Mouse (Mus musculus) embryonic facial prominence, embryonic 11.5 days (tissue): ENCODE measurements around the gene Camkmt. TPM values are rescaled to one million over a fixed set of nuclear protein-coding genes. Genes with fewer than 3 reads are reported as not detected.

Experiments
- ATAC-seq: fragments of 200-750 bp; cut with Nextera tagmentation; replicated peaks from 2 replicates; pipeline ENCODE4 v1.8.0; 2017; ENCODE audit warnings: low read depth; ENCODE audit not compliant: insufficient number of reproducible peaks, low FRiP score, low TSS enrichment
- DNase-seq: peaks from one replicate; pipeline ENCODE4 v3.0.0-alpha.2; 2015; ENCODE audit warnings: low spot score
- H3K27ac ChIP-seq: fragments of 300-500 bp; sonication (generic); replicated peaks from 2 replicates; pipeline ENCODE4 v1.5.1; 2014; ENCODE audit warnings: mild to moderate bottlenecking, low read depth, low read length, control low read depth
- H3K27me3 ChIP-seq: fragments of 300-500 bp; sonication (generic); 2 replicates; pipeline ENCODE4 v1.6.1; 2014; ENCODE audit warnings: mild to moderate bottlenecking, low read length, moderate library complexity, mixed read lengths; ENCODE audit not compliant: control insufficient read depth, insufficient read depth
- H3K36me3 ChIP-seq: fragments of 300-500 bp; sonication (generic); replicated peaks from 2 replicates; pipeline ENCODE4 v1.6.1; 2014; ENCODE audit warnings: low read depth, mild to moderate bottlenecking, low read length, moderate library complexity, mixed read lengths; ENCODE audit not compliant: control insufficient read depth, insufficient read depth
- H3K4me1 ChIP-seq: fragments of 300-500 bp; sonication (generic); 2 replicates; pipeline ENCODE4 v1.6.1; 2014; ENCODE audit warnings: low read length, mixed read lengths; ENCODE audit not compliant: control insufficient read depth, insufficient read depth
- H3K4me2 ChIP-seq: fragments of 300-500 bp; sonication (generic); 2 replicates; pipeline ENCODE4 v1.6.1; 2014; ENCODE audit warnings: low read depth, mild to moderate bottlenecking, control low read depth, low read length, moderate library complexity
- H3K4me3 ChIP-seq: fragments of 300-500 bp; sonication (generic); 2 replicates; pipeline ENCODE4 v1.5.1; 2014; ENCODE audit warnings: low read depth, low read length, control low read depth
- H3K9ac ChIP-seq: fragments of 300-500 bp; sonication (generic); replicated peaks from 2 replicates; pipeline ENCODE4 v1.6.1; 2014; ENCODE audit warnings: mild to moderate bottlenecking, control low read depth, low read length
- H3K9me3 ChIP-seq: fragments of 300-500 bp; sonication (generic); replicated peaks from 2 replicates; pipeline ENCODE4 v1.6.1; 2016; ENCODE audit warnings: mild to moderate bottlenecking, low read length, inconsistent platforms, mixed read lengths; ENCODE audit not compliant: control insufficient read depth
- WGBS: fragments of 180-500 bp; shearing (Covaris S2); extraction: QIAGEN DNeasy Blood & Tissue Kit; methylation state at CpG from one replicate; pipeline ENCODE4 v1.1.7; 2014; 5-methylcytosine and 5-hydroxymethylcytosine counted together
- polyA plus RNA-seq: library from polyadenylated mRNA; unstranded; fragments of >200 nt; fragmentation: Nextera tagmentation; extraction: Ambion mirVana; gene quantifications from 2 replicates; pipeline ENCODE4 v1.2.1, GENCODE M21; 2014

Gene Camkmt
- polyA plus RNA-seq, 1 experiment from 2014 or later: 16.8 TPM

DNA sequence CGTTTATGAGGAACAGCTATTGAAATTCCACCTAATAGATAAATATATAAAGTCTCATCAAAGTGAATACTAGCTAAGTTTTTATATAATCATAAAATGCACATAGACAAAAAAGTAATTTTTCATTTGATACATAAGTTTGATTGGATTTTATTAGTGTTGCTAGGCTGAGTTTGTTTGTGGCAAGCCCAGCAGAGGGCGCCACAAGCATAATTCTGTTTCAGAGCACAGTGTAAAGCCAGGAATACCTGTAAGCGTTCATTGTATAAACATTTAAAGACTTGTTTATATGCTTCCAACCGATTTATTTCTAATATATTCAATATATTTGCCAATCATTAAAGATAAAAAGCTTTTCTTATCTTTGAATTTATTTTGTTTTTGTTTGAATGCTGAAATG lies 26.3 kb downstream of the Camkmt start:
- 31% methylated on average over 4 of the region's 4 CpGs for WGBS
- Histone ChIP-seq H3K27me3 (no peaks in the 10 kb centered on the region), H3K36me3 (no peaks in the 10 kb centered on the region), H3K9me3 (no peaks in the 10 kb centered on the region), H3K4me1 (no peaks in the 10 kb centered on the region), H3K4me2 (no peak overlapping the region), H3K27ac (no peak overlapping the region), H3K4me3 (no peak overlapping the region), H3K9ac (no peak overlapping the region)
- peak; percentile 72 for DNase-seq
- no peak for ATAC-seq

DNA sequence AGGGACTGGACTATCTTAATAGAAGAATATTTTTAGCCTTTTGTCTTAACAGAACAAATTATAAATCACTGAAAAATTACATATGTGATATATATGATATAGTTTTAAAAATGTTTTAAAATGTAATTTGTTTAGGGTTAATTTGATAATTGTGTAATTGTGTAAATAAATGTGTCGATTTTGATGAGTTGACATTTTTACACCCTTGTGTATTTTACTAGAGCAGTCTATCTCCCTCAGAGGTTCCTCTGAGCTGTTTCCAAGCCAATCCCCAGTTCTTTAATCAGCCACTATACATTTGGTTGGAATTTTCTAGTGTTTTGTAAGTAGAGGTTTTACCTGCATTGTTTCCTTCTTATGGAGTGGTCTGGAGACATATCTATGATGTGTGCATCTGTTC lies 48.0 kb downstream of the Camkmt start:
- Histone ChIP-seq H3K27ac (no peak overlapping the region), H3K4me1 (no peaks in the 10 kb centered on the region), H3K9ac (no peak overlapping the region), H3K27me3 (no peaks in the 10 kb centered on the region), H3K4me3 (no peak overlapping the region), H3K4me2 (no peak overlapping the region), H3K9me3 (no peaks in the 10 kb centered on the region), H3K36me3 (no peaks in the 10 kb centered on the region)
- no peak for ATAC-seq
- 78% methylated on average over 1 of the region's 1 CpGs for WGBS
- no peak for DNase-seq

DNA sequence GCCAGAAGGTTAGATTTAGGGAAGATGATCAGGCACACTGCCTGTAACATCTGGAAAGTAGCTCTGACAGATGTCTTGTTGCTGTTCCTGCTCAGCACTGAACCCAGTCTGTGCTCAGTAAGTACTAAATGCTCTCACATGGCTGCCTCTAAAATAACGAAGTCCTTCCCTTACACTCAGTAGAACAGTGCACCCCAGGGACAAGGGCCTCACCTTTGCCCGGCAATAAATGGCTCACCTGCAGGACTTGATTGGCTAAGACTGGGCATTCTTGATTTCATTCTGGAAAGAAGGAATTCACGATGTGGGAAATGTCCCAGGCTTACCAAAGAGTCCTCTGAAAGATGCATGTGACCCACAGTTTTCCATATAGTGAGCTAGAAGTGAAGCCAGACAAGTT lies 51.3 kb downstream of the Camkmt start:
- no peaks in the 10 kb centered on the region for H3K27me3 ChIP-seq
- no peak overlapping the region for H3K27ac ChIP-seq
- H3K9ac ChIP-seq: no peak overlapping the region
- H3K36me3 ChIP-seq: no peaks in the 10 kb centered on the region
- no peak overlapping the region for H3K4me3 ChIP-seq
- no peaks in the 10 kb centered on the region for H3K4me1 ChIP-seq
- DNase-seq (no peak), ATAC-seq (no peak)
- no peaks in the 10 kb centered on the region for H3K9me3 ChIP-seq
- H3K4me2 ChIP-seq: no peak overlapping the region
- WGBS: 67% methylated on average over 3 of the region's 3 CpGs

DNA sequence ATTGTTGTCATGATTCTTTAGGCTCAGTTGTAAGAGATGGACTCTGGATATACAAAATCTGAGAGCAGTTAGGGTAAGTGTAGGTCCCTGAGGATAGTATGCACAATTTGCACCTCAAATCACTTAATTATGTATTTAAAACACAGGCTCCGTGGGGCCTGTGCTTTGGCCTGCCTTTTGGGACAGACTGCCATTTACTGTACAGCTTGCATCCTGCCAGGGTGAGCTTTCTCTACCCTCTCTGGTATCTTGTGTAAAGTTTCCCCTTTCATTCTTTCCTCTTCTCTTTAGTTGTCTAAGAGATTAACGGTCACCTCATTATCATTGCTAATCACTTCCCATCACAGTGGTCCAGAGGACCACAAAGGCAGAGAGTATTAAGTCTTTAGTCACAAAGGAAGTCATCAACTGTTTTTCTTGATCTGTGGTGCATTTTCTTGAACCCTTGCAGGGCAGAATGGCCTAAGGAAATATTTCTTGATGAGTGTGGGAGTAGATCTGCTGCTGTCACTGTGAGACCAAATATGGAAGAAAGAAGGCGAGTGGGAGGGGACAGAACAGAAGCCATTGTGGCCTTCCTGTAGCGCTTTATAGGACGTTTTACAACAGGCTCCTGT lies 52.3 kb downstream of the Camkmt start:
- Histone ChIP-seq H3K36me3 (no peaks in the 10 kb centered on the region), H3K9ac (no peak overlapping the region), H3K27me3 (no peaks in the 10 kb centered on the region), H3K27ac (no peak overlapping the region), H3K4me3 (no peak overlapping the region), H3K4me2 (no peak overlapping the region), H3K9me3 (no peaks in the 10 kb centered on the region), H3K4me1 (no peaks in the 10 kb centered on the region)
- DNase-seq: no peak
- 38% methylated on average over 5 of the region's 5 CpGs for WGBS
- ATAC-seq: no peak

DNA sequence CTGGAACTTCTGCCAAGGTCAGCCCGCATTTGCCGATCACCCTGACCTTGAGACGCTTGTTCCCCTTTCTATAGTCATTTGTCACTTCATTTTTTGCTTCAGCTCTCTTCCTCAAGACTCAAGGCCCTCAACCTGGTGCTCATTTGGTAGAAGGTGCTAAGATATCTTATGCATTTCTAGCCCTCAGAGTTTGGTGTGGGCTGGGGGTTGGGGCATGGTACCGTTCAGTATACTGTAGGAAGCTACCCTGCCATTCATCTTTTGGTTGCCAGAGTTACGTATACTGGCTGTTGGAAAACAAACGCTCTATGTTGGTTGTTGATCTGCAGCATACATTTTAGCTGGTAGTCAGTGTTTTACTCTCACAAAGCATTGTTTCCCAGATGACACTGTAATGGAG lies 53.8 kb downstream of the Camkmt start:
- ATAC-seq: no peak
- no peak for DNase-seq
- Histone ChIP-seq H3K36me3 (no peaks in the 10 kb centered on the region), H3K9ac (no peak overlapping the region), H3K4me1 (no peaks in the 10 kb centered on the region), H3K4me3 (no peak overlapping the region), H3K27me3 (no peaks in the 10 kb centered on the region), H3K4me2 (no peak overlapping the region), H3K27ac (no peak overlapping the region), H3K9me3 (no peaks in the 10 kb centered on the region)
- WGBS: 92% methylated on average over 6 of the region's 6 CpGs

DNA sequence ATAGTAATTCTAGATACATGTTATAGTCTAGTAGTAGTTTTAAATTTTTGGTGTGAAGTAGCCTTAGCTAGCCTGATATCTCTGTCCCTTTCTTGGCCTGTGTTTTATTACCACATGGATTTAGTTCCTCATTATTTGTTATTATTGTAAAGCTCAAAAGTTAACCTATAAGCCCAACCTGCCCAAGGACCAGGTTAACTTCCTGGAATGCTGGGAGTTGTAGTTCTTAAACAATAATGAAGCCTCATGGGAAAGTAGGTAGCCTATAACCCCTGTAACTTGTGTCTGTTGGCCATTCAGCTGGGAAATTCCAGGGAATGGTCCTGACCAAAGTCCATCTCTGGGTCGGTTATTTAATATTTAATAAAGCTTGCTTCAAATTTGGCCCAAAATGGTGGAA lies 58.0 kb downstream of the Camkmt start:
- Histone ChIP-seq H3K4me2 (no peak overlapping the region), H3K9ac (no peak overlapping the region), H3K36me3 (no peaks in the 10 kb centered on the region), H3K27me3 (no peaks in the 10 kb centered on the region), H3K27ac (no peak overlapping the region), H3K9me3 (no peaks in the 10 kb centered on the region), H3K4me3 (no peak overlapping the region), H3K4me1 (no peaks in the 10 kb centered on the region)
- DNase-seq (no peak), ATAC-seq (no peak)
- 72% methylated on average over 1 of the region's 1 CpGs for WGBS

DNA sequence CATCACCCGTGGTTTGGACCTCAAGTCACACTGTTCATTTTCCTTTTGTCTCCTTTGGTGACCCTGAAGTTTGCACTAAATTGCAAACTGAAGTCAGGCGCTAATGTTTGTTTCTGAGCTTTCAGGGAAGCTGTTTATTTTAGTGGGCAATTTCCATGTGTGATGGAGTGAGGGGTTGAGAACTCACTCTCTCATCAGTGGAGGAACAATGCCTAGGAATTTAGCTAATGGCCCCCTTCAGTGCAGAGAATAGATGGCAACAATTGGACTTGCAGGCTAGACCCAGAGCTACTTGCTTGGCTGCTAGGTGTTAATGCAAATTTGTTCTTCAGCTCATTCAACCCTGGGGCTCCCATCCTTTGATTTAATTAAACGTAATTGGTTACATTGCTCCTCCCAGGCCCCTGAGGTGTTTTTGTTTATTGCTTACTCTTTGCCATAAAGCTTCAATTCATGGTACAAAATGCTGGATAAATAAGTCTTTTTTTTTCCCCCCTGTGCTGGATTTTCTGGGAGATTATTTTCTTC lies 58.9 kb downstream of the Camkmt start:
- Histone ChIP-seq H3K36me3 (no peaks in the 10 kb centered on the region), H3K27me3 (no peaks in the 10 kb centered on the region), H3K27ac (no peak overlapping the region), H3K4me1 (no peaks in the 10 kb centered on the region), H3K9me3 (no peaks in the 10 kb centered on the region), H3K4me2 (no peak overlapping the region), H3K9ac (no peak overlapping the region), H3K4me3 (no peak overlapping the region)
- no peak for ATAC-seq
- no peak for DNase-seq
- 32% methylated on average over 3 of the region's 3 CpGs for WGBS

DNA sequence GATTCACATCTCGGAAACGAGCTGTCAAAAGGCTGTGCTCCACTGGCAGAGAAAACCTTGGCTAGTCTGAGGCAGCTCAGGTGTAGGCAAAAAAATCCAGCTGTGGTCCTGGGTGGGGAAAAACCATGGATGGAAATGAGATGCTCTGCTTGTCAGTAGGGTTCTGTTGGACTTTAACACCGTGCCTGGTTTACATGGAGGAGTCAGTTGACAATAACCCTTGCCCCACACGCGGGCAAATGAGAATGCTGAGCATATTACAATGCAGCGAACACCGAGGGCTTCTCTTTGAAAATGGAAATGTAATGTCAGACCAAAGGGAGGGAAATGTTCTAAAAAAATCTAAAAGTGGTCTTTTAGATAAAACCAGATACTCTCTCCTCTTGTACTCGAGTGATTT lies 60.9 kb downstream of the Camkmt start:
- Histone ChIP-seq H3K36me3 (no peaks in the 10 kb centered on the region), H3K27me3 (no peaks in the 10 kb centered on the region), H3K4me3 (no peak overlapping the region), H3K9ac (no peak overlapping the region), H3K4me1 (no peaks in the 10 kb centered on the region), H3K27ac (no peak overlapping the region), H3K9me3 (no peaks in the 10 kb centered on the region), H3K4me2 (no peak overlapping the region)
- ATAC-seq: no peak
- no peak for DNase-seq
- WGBS: 71% methylated on average over 8 of the region's 8 CpGs
